Mouse (Mus musculus): ENCODE data around the gene Foxp2. TPM values are rescaled to one million over a fixed set of nuclear protein-coding genes. Genes with fewer than 3 reads are reported as not detected.

Foxp2 gene
- total and polyA plus RNA-seq, 2 experiments from 2014 or later = 2.5 to 7.6 TPM

GRCm38 (mm10) chr6:15285213-15285612 is 384.1 kb downstream of the Foxp2 start:
- ATAC-seq (ENCODE audit: insufficient read depth, low read depth) = no peak
- Histone ChIP-seq H3K4me3 (ENCODE audit: low read depth, low read length) (no peak overlapping the region), H3K4me2 (ENCODE audit: low read depth, low read length) (no peak overlapping the region), H3K9me3 (replicated peaks; ENCODE audit: control insufficient read depth, low read length) (no peaks in the 10 kb centered on the region), H3K36me3 (replicated peaks; ENCODE audit: control insufficient read depth, insufficient read depth, low read length) (no peaks in the 10 kb centered on the region), H3K27me3 (ENCODE audit: control insufficient read depth, insufficient read depth, low read length) (no peaks in the 10 kb centered on the region), H3K9ac (replicated peaks; ENCODE audit: low read depth, low read length) (no peak overlapping the region), H3K4me1 (ENCODE audit: control insufficient read depth, insufficient read depth) (no peaks in the 10 kb centered on the region), H3K27ac (ENCODE audit: low read depth) (no peak overlapping the region)
- TF ChIP-seq CTCF (IDR thresholded peaks at IDR 0.05; ENCODE audit: low read depth) (no peak), EP300 (IDR thresholded peaks at IDR 0.05; ENCODE audit: low read depth) (no peak)
- DNase-seq (ENCODE audit: low spot score) = no peak
- 62% methylated on average over 3 of the region's 3 CpGs for WGBS

- H3K4me1 ChIP-seq (ENCODE audit: control insufficient read depth, insufficient read depth) = no peaks in the 10 kb centered on the region
- no peak overlapping the region for H3K4me3 ChIP-seq (ENCODE audit: low read depth, low read length)
- H3K27ac ChIP-seq (ENCODE audit: low read depth) = no peak overlapping the region
- H3K9me3 ChIP-seq (replicated peaks; ENCODE audit: control insufficient read depth, low read length) = no peaks in the 10 kb centered on the region
- H3K4me2 ChIP-seq (ENCODE audit: low read depth, low read length) = no peak overlapping the region
- WGBS = 60% methylated on average over 5 of the region's 5 CpGs
- H3K36me3 ChIP-seq (replicated peaks; ENCODE audit: control insufficient read depth, insufficient read depth, low read length) = no peaks in the 10 kb centered on the region
- no peak overlapping the region for H3K9ac ChIP-seq (replicated peaks; ENCODE audit: low read depth, low read length)
- ATAC-seq (ENCODE audit: insufficient read depth, low read depth) = no peak
- H3K27me3 ChIP-seq (ENCODE audit: control insufficient read depth, insufficient read depth, low read length) = no peaks in the 10 kb centered on the region
- no peak for DNase-seq (ENCODE audit: low spot score)
- TF ChIP-seq CTCF (IDR thresholded peaks at IDR 0.05; ENCODE audit: low read depth) (no peak), EP300 (IDR thresholded peaks at IDR 0.05; ENCODE audit: low read depth) (no peak)
Observed at GRCm38 (mm10) chr6:15294081-15294480, 392.9 kb downstream of the Foxp2 start.

DNA sequence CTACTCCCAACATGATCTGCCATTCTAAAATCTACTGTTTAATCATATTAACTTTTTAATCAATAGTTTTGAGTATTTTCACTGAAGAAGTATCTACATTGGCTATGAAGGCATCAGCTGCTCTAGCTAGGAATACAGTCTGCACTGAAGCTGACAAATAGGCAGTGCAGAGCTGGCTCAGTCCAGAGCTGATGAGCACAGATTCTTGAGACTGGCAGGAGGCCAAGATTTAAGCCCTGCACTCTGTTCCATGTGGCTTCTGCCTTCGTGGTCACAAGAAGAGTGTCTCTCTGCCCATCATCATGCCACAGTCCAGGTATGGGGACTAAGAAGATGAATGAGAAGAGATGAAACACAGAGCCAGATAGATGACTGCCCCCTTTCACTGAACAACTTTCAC is 398.1 kb downstream of the Foxp2 start:
- H3K4me1 ChIP-seq (ENCODE audit: control insufficient read depth, insufficient read depth) = no peaks in the 10 kb centered on the region
- H3K9me3 ChIP-seq (replicated peaks; ENCODE audit: control insufficient read depth, low read length) = no peaks in the 10 kb centered on the region
- no peak overlapping the region for H3K9ac ChIP-seq (replicated peaks; ENCODE audit: low read depth, low read length)
- no peaks in the 10 kb centered on the region for H3K27me3 ChIP-seq (ENCODE audit: control insufficient read depth, insufficient read depth, low read length)
- ATAC-seq (ENCODE audit: insufficient read depth, low read depth) (no peak), DNase-seq (ENCODE audit: low spot score) (no peak)
- WGBS = 3% methylated on average over 1 of the region's 1 CpGs
- no peaks in the 10 kb centered on the region for H3K36me3 ChIP-seq (replicated peaks; ENCODE audit: control insufficient read depth, insufficient read depth, low read length)
- H3K27ac ChIP-seq (ENCODE audit: low read depth) = no peak overlapping the region
- TF ChIP-seq CTCF (IDR thresholded peaks at IDR 0.05; ENCODE audit: low read depth) (no peak), EP300 (IDR thresholded peaks at IDR 0.05; ENCODE audit: low read depth) (no peak)
- H3K4me3 ChIP-seq (ENCODE audit: low read depth, low read length) = no peak overlapping the region
- no peak overlapping the region for H3K4me2 ChIP-seq (ENCODE audit: low read depth, low read length)

GRCm38 (mm10) chr6:15310671-15311070 is 409.5 kb downstream of the Foxp2 start:
- H3K27ac ChIP-seq (ENCODE audit: low read depth) = no peak overlapping the region
- DNase-seq (ENCODE audit: low spot score) (no peak), ATAC-seq (ENCODE audit: insufficient read depth, low read depth) (no peak)
- H3K4me1 ChIP-seq (ENCODE audit: control insufficient read depth, insufficient read depth) = no peaks in the 10 kb centered on the region
- no peak for TF ChIP-seq CTCF (IDR thresholded peaks at IDR 0.05; ENCODE audit: low read depth)
- TF ChIP-seq EP300 (IDR thresholded peaks at IDR 0.05; ENCODE audit: low read depth) = no peak
- no peaks in the 10 kb centered on the region for H3K27me3 ChIP-seq (ENCODE audit: control insufficient read depth, insufficient read depth, low read length)
- 41% methylated on average over 5 of the region's 5 CpGs for WGBS
- no peaks in the 10 kb centered on the region for H3K36me3 ChIP-seq (replicated peaks; ENCODE audit: control insufficient read depth, insufficient read depth, low read length)
- no peak overlapping the region for H3K9ac ChIP-seq (replicated peaks; ENCODE audit: low read depth, low read length)
- H3K4me3 ChIP-seq (ENCODE audit: low read depth, low read length) = no peak overlapping the region
- no peaks in the 10 kb centered on the region for H3K9me3 ChIP-seq (replicated peaks; ENCODE audit: control insufficient read depth, low read length)
- H3K4me2 ChIP-seq (ENCODE audit: low read depth, low read length) = peak overlapping the region; percentile 9; the same call in 1 of the 2 replicates

DNA sequence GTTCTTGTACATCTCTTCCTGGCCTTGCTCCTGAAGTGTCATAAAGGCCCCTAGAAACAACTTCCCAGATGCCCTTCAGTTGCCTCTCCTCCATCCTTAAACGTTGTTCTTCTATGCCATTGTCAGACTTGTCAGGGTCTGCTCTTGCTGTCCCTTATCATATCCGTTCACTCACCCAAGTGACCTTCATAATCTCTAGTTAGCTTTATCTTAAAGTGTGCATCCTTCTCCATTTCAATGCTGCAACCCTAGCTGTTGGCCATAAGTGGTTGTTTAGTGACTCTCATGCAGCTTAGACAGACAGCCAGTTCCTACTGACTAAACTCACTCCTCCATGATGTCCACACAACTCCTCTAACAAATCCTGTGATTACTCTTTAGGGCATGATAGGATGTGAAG is 415.8 kb downstream of the Foxp2 start:
- 30% methylated on average over 2 of the region's 2 CpGs for WGBS
- ATAC-seq (ENCODE audit: insufficient read depth, low read depth) = no peak
- no peaks in the 10 kb centered on the region for H3K36me3 ChIP-seq (replicated peaks; ENCODE audit: control insufficient read depth, insufficient read depth, low read length)

GRCm38 (mm10) chr6:15318343-15318742 is 417.2 kb downstream of the Foxp2 start:
- no peak overlapping the region for H3K4me2 ChIP-seq (ENCODE audit: low read depth, low read length)
- H3K4me1 ChIP-seq (ENCODE audit: control insufficient read depth, insufficient read depth) = no peaks in the 10 kb centered on the region
- H3K4me3 ChIP-seq (ENCODE audit: low read depth, low read length) = no peak overlapping the region
- H3K27ac ChIP-seq (ENCODE audit: low read depth) = no peak overlapping the region
- DNase-seq (ENCODE audit: low spot score) (no peak), ATAC-seq (ENCODE audit: insufficient read depth, low read depth) (no peak)
- H3K27me3 ChIP-seq (ENCODE audit: control insufficient read depth, insufficient read depth, low read length) = no peaks in the 10 kb centered on the region
- no peak for TF ChIP-seq EP300 (IDR thresholded peaks at IDR 0.05; ENCODE audit: low read depth)
- TF ChIP-seq CTCF (IDR thresholded peaks at IDR 0.05; ENCODE audit: low read depth) = no peak
- no peak overlapping the region for H3K9ac ChIP-seq (replicated peaks; ENCODE audit: low read depth, low read length)
- no peaks in the 10 kb centered on the region for H3K36me3 ChIP-seq (replicated peaks; ENCODE audit: control insufficient read depth, insufficient read depth, low read length)
- WGBS = 79% methylated on average over 2 of the region's 2 CpGs
- H3K9me3 ChIP-seq (replicated peaks; ENCODE audit: control insufficient read depth, low read length) = no peaks in the 10 kb centered on the region

More for the DNA sequence above, 415.8 kb downstream of the Foxp2 start:
- no peak overlapping the region for H3K9ac ChIP-seq (replicated peaks; ENCODE audit: low read depth, low read length)
- no peak overlapping the region for H3K27ac ChIP-seq (ENCODE audit: low read depth)
- H3K4me1 ChIP-seq (ENCODE audit: control insufficient read depth, insufficient read depth) = no peaks in the 10 kb centered on the region
- H3K4me2 ChIP-seq (ENCODE audit: low read depth, low read length) = no peak overlapping the region
- H3K9me3 ChIP-seq (replicated peaks; ENCODE audit: control insufficient read depth, low read length) = no peaks in the 10 kb centered on the region
- no peaks in the 10 kb centered on the region for H3K27me3 ChIP-seq (ENCODE audit: control insufficient read depth, insufficient read depth, low read length)
- TF ChIP-seq EP300 (IDR thresholded peaks at IDR 0.05; ENCODE audit: low read depth) (no peak), CTCF (IDR thresholded peaks at IDR 0.05; ENCODE audit: low read depth) (no peak)
- DNase-seq (ENCODE audit: low spot score) = no peak
- H3K4me3 ChIP-seq (ENCODE audit: low read depth, low read length) = no peak overlapping the region

Data from heart, postnatal 0 days (tissue).